Mouse (Mus musculus) adrenal gland, adult (tissue): Measurements from ENCODE around the gene Tap1.

ENCODE experiments used
- DNase-seq, 2 experiments: peaks; one replicate each; pipeline ENCODE4 v3.0.0; 2022 to 2023; ENCODE audit warnings: low spot score in 1 of 2; ENCODE audit not compliant: inconsistent age in 2 of 2

Gene Tap1

DNA sequence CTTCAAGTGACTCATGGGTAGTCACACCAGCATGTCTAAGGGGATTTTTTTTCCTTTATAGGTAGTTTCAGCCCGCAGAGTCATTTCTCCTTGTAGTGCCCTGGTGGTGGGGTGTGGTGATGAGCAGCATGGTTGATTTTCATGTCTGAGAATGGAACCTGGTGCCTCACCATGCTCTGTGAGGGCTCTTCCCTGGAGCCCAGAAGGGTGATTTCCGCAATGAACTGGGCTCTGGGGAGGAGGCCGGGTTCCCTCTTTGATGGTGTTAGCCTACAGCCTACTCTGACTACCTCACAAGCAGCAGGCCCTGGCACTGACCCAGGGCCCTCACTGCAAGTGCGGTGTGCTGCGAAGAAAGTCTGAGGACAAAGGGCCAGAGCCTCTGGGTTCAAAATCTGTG lies 16.1 kb downstream of the Tap1 start, which contains the start of gene Tap2:
Gene Tap2, plus strand, starts transcription at position 84 of the 400 bp plus-strand sequence.
- DNase-seq, result peak in 1 of 2 experiments; percentile 70

DNA sequence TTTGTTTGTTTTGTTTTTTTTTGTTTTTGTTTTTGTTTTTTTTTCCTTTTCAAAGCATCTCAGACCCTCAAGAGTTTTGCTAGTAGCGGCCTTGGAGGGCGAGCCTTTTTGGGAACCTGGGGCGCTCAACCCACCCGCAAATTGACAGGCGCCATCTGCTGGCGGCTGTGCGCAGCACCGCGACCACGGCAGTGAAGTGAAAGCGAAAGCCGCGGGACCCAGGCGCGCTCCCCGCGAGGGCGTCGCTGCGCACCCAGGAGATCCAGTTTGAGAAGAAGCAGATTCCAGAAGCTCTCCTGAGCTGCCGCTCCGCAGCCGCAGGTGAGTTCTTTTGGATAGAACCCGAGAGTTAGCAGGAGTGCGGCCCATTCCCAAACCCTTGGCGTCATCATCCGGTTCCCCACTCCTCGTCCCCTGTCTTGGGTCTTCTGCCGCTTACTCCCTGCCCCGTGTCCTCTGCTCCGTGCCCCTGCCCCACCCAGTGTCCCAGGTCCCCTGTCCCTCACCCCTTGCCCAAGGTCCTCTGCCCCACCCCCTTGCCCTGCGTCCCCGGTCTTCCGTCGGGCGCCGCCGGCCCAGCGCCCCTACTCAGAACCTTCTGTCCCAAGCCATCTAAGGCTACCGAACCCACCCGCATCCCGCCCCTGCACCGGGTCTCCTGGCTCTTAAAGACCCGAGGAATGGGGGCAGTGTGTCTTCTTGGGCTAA lies 17.1 kb downstream of the Tap1 start:
- peak; percentile 90 to 97 for DNase-seq

GRCm38 (mm10) chr17:34205021-34205745 lies 17.8 kb downstream of the Tap1 start:
- DNase-seq, result peak; percentile 30 to 74

DNA sequence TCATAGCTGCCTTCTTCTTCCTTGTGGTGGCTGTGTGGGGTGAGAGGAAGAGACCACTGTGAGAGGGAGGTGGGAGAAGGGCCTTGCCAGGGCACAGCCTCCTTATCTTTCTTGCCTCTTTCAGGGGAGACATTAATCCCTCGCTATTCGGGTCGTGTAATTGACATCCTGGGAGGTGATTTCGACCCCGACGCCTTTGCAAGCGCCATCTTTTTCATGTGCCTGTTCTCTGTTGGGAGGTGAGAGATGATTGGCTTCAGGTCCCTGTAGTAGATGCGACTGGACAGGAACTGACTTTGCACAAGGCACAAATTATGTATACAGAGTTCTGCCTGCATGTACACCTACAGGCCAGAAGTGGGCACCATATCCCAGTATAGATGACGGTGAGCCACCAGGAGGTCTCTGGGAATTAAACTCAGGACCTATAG lies 18.4 kb downstream of the Tap1 start:
- DNase-seq, result peak in 1 of 2 experiments; percentile 78

- peak in 1 of 2 experiments; percentile 1 for DNase-seq
These were observed 19.4 kb downstream of the Tap1 start for GRCm38 (mm10) chr17:34206731-34207130.

GRCm38 (mm10) chr17:34207456-34207855 lies 20.1 kb downstream of the Tap1 start:
- DNase-seq, result peak in 1 of 2 experiments; percentile 27

GRCm38 (mm10) chr17:34207866-34208265 lies 20.5 kb downstream of the Tap1 start:
- DNase-seq, result no peak

GRCm38 (mm10) chr17:34208421-34208820 lies 21.1 kb downstream of the Tap1 start:
- DNase-seq, result peak in 1 of 2 experiments; percentile 16

DNA sequence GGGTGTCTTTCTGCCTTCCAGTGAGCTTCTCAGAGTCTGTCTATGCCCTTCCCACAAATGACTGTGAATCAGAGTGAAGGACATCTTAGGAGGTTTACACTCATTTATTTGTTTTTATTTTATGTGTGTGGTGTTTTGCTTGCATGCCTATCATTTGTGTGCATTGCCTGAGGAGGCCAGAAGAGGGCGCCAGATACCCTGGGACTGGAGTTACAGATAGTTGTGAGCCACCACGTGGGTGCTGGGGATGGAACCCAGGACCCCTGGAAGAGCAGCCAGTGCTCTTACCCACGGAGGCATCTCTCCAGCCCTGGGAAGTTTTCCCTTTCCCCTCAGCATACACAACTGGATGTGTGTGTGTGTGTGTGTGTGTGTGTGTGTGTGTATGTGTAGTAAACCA lies 22.3 kb downstream of the Tap1 start:
- DNase-seq, result peak; percentile 23 to 49

DNA sequence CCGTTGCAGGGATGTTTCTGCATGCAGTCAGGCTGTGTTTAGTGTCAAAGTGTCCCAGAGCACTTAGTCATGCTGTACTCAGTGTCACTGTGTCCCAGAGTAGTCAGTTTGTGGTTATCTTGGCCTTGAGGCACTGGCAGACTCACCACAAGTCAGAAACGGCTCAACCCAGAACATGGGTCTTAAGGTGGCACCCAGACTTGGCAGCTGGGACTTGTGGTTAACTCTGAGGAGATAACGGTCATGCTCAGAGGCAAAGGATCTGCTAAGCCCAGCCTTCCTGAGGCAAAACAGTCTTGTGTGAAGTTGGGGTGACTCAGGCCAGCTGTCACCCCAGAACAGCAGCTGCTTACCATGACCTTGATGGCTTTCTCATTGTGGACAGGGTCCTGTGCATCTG lies 23.2 kb downstream of the Tap1 start:
- DNase-seq, result peak; percentile 88 to 89

- DNase-seq, result peak; percentile 14 to 27
These were observed 24.5 kb downstream of the Tap1 start for GRCm38 (mm10) chr17:34211746-34212365.

DNA sequence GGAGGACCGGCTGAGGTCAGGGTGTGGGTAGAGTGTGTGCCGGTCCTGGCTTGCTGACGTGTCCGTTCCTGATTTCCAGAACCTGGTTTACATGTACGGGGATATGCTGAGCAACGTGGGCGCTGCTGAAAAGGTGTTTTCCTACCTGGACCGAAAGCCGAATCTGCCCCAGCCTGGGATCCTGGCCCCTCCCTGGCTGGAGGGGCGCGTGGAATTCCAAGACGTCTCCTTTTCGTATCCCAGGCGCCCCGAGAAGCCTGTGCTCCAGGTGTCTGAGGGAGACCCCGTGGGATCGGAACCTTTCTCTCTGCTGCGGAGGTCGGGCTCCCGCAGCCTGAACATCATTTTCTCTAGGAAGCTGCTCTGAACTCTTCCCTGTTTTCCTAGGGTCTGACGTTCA lies 26.6 kb downstream of the Tap1 start:
- peak in 1 of 2 experiments; percentile 21 for DNase-seq

GRCm38 (mm10) chr17:34215176-34215575 lies 27.8 kb downstream of the Tap1 start:
- DNase-seq, result peak in 1 of 2 experiments; percentile 16

GRCm38 (mm10) chr17:34217216-34217928 lies 30.0 kb downstream of the Tap1 start:
- peak; percentile 1 to 17 for DNase-seq

DNA sequence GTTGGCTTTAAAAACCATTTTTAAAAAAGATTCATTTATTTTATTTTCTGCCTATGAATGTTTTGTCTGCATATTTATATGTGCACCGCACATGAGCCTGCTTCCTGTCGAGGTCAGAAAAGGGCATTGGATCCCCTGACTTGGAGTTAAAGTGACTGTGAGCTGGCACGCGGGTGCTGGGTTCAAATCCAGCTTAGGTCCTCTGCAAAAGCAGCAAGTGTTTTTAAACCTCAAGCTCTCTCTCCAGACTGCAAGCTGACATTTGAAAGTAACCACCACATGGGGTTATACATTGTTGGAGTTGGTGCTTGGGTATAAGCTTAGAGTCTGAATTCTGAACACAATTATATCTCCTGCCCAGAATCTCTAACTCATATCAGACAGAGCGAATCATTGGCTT lies 30.6 kb downstream of the Tap1 start:
- DNase-seq, result peak; percentile 3 to 21

- DNase-seq, result peak; percentile 61 to 88
These were observed 31.3 kb downstream of the Tap1 start for GRCm38 (mm10) chr17:34218675-34219074.

- DNase-seq, result peak; percentile 59 to 82
These were observed 31.7 kb downstream of the Tap1 start for GRCm38 (mm10) chr17:34219096-34219495.

DNA sequence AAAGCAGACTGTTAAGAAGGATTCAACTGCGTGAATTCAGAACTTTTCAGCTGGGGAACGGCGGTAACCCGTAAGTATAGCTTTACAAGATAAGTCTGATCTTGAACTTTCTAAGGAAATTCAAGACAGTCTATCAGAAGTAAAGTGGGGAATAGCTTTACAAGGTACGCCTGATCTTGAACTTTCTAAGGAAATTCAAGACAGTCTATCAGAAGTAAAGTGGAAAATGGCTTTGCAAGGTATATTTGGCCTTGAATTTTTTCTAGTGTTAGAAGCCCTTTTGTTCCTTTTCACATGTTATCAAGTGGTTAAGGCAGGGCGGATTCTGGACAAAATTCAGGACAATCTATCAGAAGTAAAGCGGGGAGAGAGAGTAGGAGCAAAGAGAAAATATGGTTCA lies 32.4 kb downstream of the Tap1 start:
- DNase-seq, result peak in 1 of 2 experiments; percentile 87

- peak in 1 of 2 experiments; percentile 34 for DNase-seq
These were observed 33.0 kb downstream of the Tap1 start for GRCm38 (mm10) chr17:34220401-34220800.

DNA sequence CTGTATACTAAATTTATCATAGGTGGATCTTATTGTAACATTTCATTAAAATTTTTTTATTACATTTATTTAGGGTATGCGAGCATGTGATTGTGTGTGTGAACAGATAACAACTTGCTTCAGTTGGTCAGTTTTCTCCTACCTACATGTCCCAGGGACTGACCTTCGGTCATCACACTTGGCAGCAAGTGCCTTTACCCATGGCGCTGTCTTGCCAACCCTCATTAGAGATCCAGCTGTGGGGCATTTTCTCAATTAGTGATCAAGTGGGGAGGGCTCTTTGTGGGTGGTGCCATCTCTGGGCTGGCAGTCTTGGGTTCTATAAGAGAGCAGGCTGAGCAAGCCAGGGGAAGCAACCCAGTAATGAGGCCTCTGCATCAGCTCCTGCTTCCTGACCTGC lies 37.5 kb downstream of the Tap1 start:
- peak in 1 of 2 experiments; percentile 12 for DNase-seq

DNA sequence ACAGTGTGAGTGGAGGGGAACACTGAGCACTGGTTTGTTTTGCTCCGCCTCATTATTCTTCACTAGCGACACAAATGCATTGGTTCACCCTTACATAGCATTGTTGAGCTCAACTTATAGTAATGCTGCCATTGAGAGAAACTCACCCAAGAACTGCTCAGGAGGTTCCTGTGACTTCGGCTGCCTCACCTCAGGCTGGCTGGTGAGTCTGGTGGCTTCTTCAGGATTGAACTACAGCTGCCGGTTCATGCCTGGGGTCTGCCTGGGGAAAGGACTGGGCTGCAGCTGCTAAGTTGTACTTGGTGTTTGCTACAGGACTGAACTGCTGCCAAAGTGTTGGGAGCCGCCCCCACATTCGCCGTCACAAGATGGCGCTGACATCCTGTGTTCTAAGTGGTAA lies 38.1 kb downstream of the Tap1 start:
- peak in 1 of 2 experiments; percentile 10 for DNase-seq
